Mouse (Mus musculus) testis, adult 2 months (tissue): Measurements from ENCODE around the gene Eva1c. TPM values are rescaled to one million over a fixed set of nuclear protein-coding genes. Genes with fewer than 3 reads are reported as not detected.

Experiments
- H3K27ac ChIP-seq: fragments of 200-500 bp; 2 replicates; pipeline ENCODE4 v1.5.1; 2012; ENCODE audit warnings: low read depth, low read length; ENCODE audit not compliant: control insufficient read depth, insufficient read depth
- H3K27me3 ChIP-seq: fragments of 200-500 bp; 2 replicates; pipeline ENCODE4 v1.6.1; 2012; ENCODE audit warnings: mild to moderate bottlenecking, low read length, moderate library complexity; ENCODE audit not compliant: control insufficient read depth, insufficient read depth
- H3K36me3 ChIP-seq: fragments of 200-500 bp; 2 replicates; pipeline ENCODE4 v1.6.1; 2012; ENCODE audit warnings: mild to moderate bottlenecking, low read length; ENCODE audit not compliant: control insufficient read depth, insufficient read depth
- H3K4me1 ChIP-seq: fragments of 200-500 bp; 2 replicates; pipeline ENCODE4 v1.6.1; 2012; ENCODE audit warnings: low read length; ENCODE audit not compliant: control insufficient read depth, insufficient read depth
- H3K4me3 ChIP-seq: fragments of 200-500 bp; 2 replicates; pipeline ENCODE4 v1.5.1; 2012; ENCODE audit warnings: low read depth, mild to moderate bottlenecking, low read length, moderate library complexity, mixed read lengths; ENCODE audit not compliant: control insufficient read depth
- CTCF ChIP-seq: fragments of 200-500 bp; IDR thresholded peaks from 2 replicates; pipeline ENCODE4 v1.5.1; 2012; ENCODE audit warnings: low read depth, mild to moderate bottlenecking, inconsistent platforms, low read length, moderate library complexity; ENCODE audit not compliant: control insufficient read depth, insufficient read depth, insufficient replicate concordance
- POLR2A ChIP-seq: fragments of 200-500 bp; IDR thresholded peaks from 2 replicates; pipeline ENCODE4 v1.6.1; 2012; ENCODE audit warnings: low read depth, mild to moderate bottlenecking, inconsistent platforms, low read length, moderate library complexity; ENCODE audit not compliant: control insufficient read depth
- polyA plus RNA-seq: library from polyadenylated mRNA; depleted of rRNA; stranded (reverse); fragments of >200 nt; gene quantifications from 2 replicates; pipeline ENCODE4 v1.2.3, GENCODE M21; 2012

Gene Eva1c
- polyA plus RNA-seq, 1 experiment: 40.0 TPM

DNA sequence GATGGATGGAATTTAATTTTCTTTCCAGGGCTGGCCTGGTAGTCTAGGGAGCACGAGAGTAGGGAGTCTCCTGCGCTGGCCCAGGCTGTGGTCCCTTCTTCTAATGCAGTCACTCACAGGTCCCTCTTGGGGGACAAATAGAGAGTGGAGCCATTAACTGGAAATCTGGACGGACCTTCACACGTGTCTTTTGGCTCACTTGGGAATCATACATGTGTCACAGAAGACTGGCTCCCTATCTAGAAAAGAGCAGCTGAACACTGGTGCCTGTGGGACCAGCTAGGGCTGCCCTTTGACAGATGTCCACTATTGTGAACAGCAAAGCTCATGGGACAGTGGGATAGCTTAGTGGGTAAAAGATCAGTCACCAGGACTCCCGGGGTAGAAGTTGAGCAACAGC lies 478 bp upstream of the Eva1c start:
- no peak overlapping the region for H3K27ac ChIP-seq
- no peaks in the 10 kb centered on the region for H3K36me3 ChIP-seq
- no peak overlapping the region for H3K4me3 ChIP-seq
- H3K4me1 ChIP-seq: peaks cover 7% of the 10 kb centered on the region
- no peak for TF ChIP-seq POLR2A
- no peak for TF ChIP-seq CTCF
- H3K27me3 ChIP-seq: no peaks in the 10 kb centered on the region

DNA sequence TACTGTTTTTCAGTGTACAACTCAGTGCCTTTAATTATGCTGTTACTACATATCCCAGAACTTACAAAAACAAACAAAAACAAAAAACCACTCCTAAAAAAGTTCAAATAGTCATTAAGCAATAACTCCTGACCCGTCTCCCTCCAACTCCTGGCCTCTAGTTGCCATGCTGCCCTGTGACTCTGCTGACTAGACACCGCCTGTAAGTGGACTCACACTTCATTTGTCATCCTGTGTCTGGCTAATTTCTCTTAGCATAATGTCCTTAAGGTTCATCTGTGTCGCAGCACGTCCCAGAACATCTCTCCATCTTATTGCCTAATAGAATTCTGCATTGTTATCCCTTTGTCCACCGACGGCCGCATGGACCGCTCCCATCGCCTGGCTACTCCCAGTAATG lies 979 bp downstream of the Eva1c start:
- H3K4me1 ChIP-seq: peaks cover 11% of the 10 kb centered on the region
- no peak overlapping the region for H3K27ac ChIP-seq
- TF ChIP-seq POLR2A (no peak), CTCF (no peak)
- no peak overlapping the region for H3K4me3 ChIP-seq
- no peaks in the 10 kb centered on the region for H3K27me3 ChIP-seq
- H3K36me3 ChIP-seq: no peaks in the 10 kb centered on the region

GRCm38 (mm10) chr16:90829136-90829535 lies 2.6 kb downstream of the Eva1c start:
- Histone ChIP-seq H3K4me3 (peak overlapping the region; percentile 41), H3K27ac (no peak overlapping the region), H3K4me1 (peaks cover 11% of the 10 kb centered on the region), H3K36me3 (no peaks in the 10 kb centered on the region), H3K27me3 (no peaks in the 10 kb centered on the region)
- no peak for TF ChIP-seq CTCF
- TF ChIP-seq POLR2A: no peak

DNA sequence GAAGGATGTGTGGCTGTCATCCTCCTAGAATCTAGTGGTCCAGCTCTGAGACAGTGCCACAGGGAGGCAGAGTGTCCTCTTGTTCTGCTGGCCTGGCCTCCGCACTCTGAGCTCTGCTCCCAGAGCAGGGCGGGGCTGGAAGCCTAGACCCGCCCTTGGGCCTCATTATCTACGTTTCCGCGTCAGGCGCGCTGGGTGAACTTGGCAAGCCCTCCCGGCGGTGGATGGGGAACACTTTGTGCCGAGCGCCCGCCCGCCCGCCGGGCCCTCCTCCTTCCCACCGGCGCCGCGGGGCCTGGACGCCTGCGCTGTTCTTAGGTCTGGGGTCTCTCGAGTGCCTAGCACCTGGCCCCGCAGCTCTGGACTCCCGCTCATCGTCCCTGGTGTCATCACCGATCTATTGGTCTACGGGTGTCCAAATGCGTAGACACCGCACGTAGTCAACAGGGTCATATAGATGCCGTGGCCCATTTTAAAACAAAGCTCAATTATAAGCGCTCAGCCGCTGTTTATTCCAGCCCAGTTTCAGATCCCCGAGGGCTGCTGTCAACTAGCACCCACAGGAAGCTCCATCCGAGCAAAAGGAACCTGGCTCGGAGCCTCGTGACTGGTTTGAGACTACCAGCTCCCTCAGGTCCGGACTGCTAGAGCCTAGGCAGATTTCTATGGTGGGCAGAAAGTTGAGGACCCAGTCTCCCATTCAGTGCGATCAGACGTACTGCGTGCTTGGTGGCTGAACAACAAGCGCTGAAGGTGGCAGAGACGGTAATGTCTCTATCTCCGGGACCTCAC lies 3.6 kb downstream of the Eva1c start:
- Histone ChIP-seq H3K4me1 (peaks cover 10% of the 10 kb centered on the region), H3K27me3 (no peaks in the 10 kb centered on the region)
- TF ChIP-seq POLR2A: peak; percentile 2; the same call in 1 of the 2 replicates
- peak; percentile 27; the same call in 1 of the 2 replicates for TF ChIP-seq CTCF

GRCm38 (mm10) chr16:90830686-90831439 lies 4.3 kb downstream of the Eva1c start:
- H3K36me3 ChIP-seq: no peaks in the 10 kb centered on the region
- peak overlapping the region; percentile 44 for H3K27ac ChIP-seq
- peak overlapping the region; percentile 84 for H3K4me3 ChIP-seq
- TF ChIP-seq POLR2A (no peak), CTCF (no peak)
- no peaks in the 10 kb centered on the region for H3K27me3 ChIP-seq
- H3K4me1 ChIP-seq: peaks cover 9% of the 10 kb centered on the region

More for the DNA sequence above, 3.6 kb downstream of the Eva1c start:
- Histone ChIP-seq H3K36me3 (no peaks in the 10 kb centered on the region), H3K4me3 (peak overlapping the region; percentile 84), H3K27ac (peak overlapping the region; percentile 46)

- TF ChIP-seq CTCF: no peak
- no peak for TF ChIP-seq POLR2A
- Histone ChIP-seq H3K27ac (no peak overlapping the region), H3K27me3 (no peaks in the 10 kb centered on the region), H3K4me1 (peaks cover 9% of the 10 kb centered on the region), H3K4me3 (peak overlapping the region; percentile 84), H3K36me3 (no peaks in the 10 kb centered on the region)
Observed at GRCm38 (mm10) chr16:90831676-90832075, 5.2 kb downstream of the Eva1c start.

GRCm38 (mm10) chr16:90832495-90832894 lies 6.0 kb downstream of the Eva1c start:
- H3K4me3 ChIP-seq: 0 out of 2 replicates have a peak overlapping the region, but pooled peaks have one; percentile 84
- H3K27me3 ChIP-seq: no peaks in the 10 kb centered on the region
- no peaks in the 10 kb centered on the region for H3K36me3 ChIP-seq

More at GRCm38 (mm10) chr16:90832495-90832894, 6.0 kb downstream of the Eva1c start:
- TF ChIP-seq CTCF (no peak), POLR2A (no peak)
- H3K4me1 ChIP-seq: peaks cover 9% of the 10 kb centered on the region
- H3K27ac ChIP-seq: no peak overlapping the region
